Mouse (Mus musculus) heart, embryonic 14.5 days (tissue): ENCODE data around the gene Pithd1. TPM values are rescaled to one million over a fixed set of nuclear protein-coding genes. Genes with fewer than 3 reads are reported as not detected.
"Not testable (repeated sequence)": the region's sequence is repeated elsewhere in the genome, so short reads cannot be mapped to it uniquely, and the experiment has no call there.

Experiments
- ATAC-seq: fragments of 200-750 bp; cut with Nextera tagmentation; 2 replicates; pipeline ENCODE4 v1.8.0; 2017; ENCODE audit warnings: low read depth, moderate TSS enrichment; ENCODE audit not compliant: insufficient number of reproducible peaks, insufficient read depth, low FRiP score
- H3K27ac ChIP-seq, 2 experiments: fragments of 200-500 bp in 1 of 2; fragments of 300-500 bp in 1 of 2; sonication (generic) in 1 of 2; replicated peaks in 1 of 2; 2 replicates each; pipeline ENCODE4 v1.5.1; 2012 to 2014; ENCODE audit warnings: low read depth in 2 of 2, low read length in 2 of 2, control low read depth in 1 of 2, mild to moderate bottlenecking in 1 of 2, mixed read lengths in 1 of 2; ENCODE audit not compliant: control insufficient read depth in 1 of 2, insufficient read depth in 1 of 2
- H3K27me3 ChIP-seq: fragments of 300-500 bp; sonication (generic); 2 replicates; pipeline ENCODE4 v1.6.1; 2014; ENCODE audit warnings: mild to moderate bottlenecking, low read length, control low read depth; ENCODE audit not compliant: control insufficient read depth, insufficient read depth
- H3K36me3 ChIP-seq: fragments of 300-500 bp; sonication (generic); 2 replicates; pipeline ENCODE4 v1.6.1; 2014; ENCODE audit warnings: mild to moderate bottlenecking, control low read depth, low read length, mixed read lengths; ENCODE audit not compliant: control insufficient read depth, insufficient read depth
- H3K4me1 ChIP-seq, 2 experiments: fragments of 200-500 bp in 1 of 2; fragments of 300-500 bp in 1 of 2; sonication (generic) in 1 of 2; 2 replicates each; pipeline ENCODE4 v1.6.1; 2012 to 2014; ENCODE audit warnings: low read length in 2 of 2, control low read depth in 1 of 2, mixed read lengths in 1 of 2; ENCODE audit not compliant: control insufficient read depth in 2 of 2, insufficient read depth in 2 of 2
- H3K4me2 ChIP-seq: fragments of 300-500 bp; sonication (generic); 2 replicates; pipeline ENCODE4 v1.6.1; 2014; ENCODE audit warnings: mild to moderate bottlenecking, low read length
- H3K4me3 ChIP-seq, 2 experiments: fragments of 200-500 bp in 1 of 2; fragments of 300-500 bp in 1 of 2; sonication (generic) in 1 of 2; 2 replicates each; pipeline ENCODE4 v1.5.1; 2012 to 2014; ENCODE audit warnings: low read length in 2 of 2, mild to moderate bottlenecking in 2 of 2, control low read depth in 1 of 2, low read depth in 1 of 2, moderate library complexity in 1 of 2; ENCODE audit not compliant: control insufficient read depth in 1 of 2, insufficient read depth in 1 of 2
- H3K9ac ChIP-seq: fragments of 300-500 bp; sonication (generic); 2 replicates; pipeline ENCODE4 v1.6.1; 2014; ENCODE audit warnings: mild to moderate bottlenecking, low read length
- H3K9me3 ChIP-seq: fragments of 300-500 bp; sonication (generic); 2 replicates; pipeline ENCODE4 v1.6.1; 2016; ENCODE audit warnings: low read length, control low read depth; ENCODE audit not compliant: control insufficient read depth
- WGBS: fragments of 180-500 bp; shearing (Covaris S2); extraction: QIAGEN DNeasy Blood & Tissue Kit; methylation state at CpG from one replicate; pipeline ENCODE4 v1.1.7; 2014; 5-methylcytosine and 5-hydroxymethylcytosine counted together
- polyA plus RNA-seq: library from polyadenylated mRNA; unstranded; fragments of >200 nt; fragmentation: Nextera tagmentation; extraction: Ambion mirVana; gene quantifications from 2 replicates; pipeline ENCODE4 v1.2.1, GENCODE M21; 2014

Pithd1 gene
- polyA plus RNA-seq, 1 experiment from 2014 or later = 40.2 TPM

DNA sequence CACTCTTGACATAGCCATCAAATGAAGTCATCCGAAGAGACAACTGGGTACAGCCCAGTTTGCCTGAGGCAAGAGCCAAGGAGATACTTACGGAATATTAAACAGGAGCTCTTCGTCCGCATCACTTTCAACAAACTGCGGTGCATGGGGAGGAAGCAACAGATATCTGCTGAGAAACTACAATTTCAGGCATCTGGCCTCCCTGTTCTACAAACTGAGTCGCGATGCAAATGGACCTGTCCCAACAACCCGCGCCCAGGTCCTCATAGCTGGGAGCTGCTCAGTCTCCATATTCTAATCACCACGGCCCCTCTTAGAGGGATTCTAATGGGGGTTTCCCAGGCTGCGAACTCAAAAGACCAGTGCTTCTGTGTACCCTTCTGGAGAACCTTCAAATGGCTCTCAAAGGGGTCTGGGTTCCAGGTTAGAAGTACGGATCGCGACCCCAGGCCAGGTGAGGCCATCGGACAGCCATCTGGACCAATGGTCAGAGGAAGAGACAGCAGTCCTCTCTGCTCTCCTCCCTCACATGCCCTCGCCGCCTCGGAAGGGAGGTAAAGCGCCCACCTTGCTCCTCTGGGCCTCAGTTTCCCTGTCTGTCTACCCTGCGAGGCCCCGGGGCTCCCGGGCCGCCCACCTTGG lies 642 bp downstream of the Pithd1 start:
- Histone ChIP-seq H3K9ac (peak overlapping the region; percentile 98), H3K9me3 (no peaks in the 10 kb centered on the region), H3K4me3 (peak overlapping the region; percentile 87 to 99), H3K27me3 (no peaks in the 10 kb centered on the region), H3K4me1 (peaks cover 5 to 10% of the 10 kb centered on the region in 2 experiments), H3K36me3 (peaks cover 34% of the 10 kb centered on the region), H3K4me2 (peak overlapping the region; percentile 91), H3K27ac (peak overlapping the region in 1 of 2 experiments; percentile 63; a peak in 2 of 4 replicates)
- ATAC-seq = no peak
- 8% methylated on average over 23 of the region's 23 CpGs for WGBS

DNA sequence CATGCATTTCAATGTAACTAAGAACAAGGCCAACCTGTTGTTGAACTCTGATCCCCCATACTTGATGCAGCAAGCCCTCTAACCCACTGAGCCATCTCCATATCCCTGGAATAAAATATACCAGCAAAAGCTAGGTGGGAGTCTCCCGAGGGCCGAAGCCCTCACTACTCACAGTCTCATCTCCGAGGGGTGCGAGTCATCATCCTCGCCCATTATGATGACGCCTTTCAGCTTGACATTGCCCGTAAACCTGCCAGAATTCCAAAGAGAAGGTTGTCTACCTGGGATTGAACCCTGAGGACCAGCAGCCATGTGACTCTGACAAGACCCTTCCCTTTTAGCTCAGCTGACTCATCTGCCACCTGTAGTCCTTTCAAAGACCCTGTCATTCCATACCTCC lies 1.3 kb downstream of the Pithd1 start:
- Histone ChIP-seq H3K4me1 (peaks cover 5 to 10% of the 10 kb centered on the region in 2 experiments), H3K27ac (no peak overlapping the region)

DNA sequence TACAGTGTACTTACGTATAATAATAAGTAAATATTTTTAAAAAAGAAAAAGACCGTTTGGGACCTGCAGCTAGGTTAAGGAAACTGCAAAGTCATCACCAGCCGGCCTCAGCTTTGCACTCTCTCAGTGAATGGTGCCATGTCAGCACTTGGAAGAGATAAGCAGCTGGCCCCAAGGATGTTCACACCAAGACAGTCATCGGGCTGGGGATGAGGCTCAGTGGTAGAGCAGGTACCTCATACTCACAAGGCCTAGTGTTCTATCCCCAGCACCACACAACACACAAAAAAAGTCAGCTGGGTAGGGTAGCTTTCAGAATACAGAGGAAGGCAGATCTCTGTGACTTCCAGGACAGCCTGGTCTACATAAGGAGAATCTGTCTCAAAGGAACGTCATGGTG lies 1.9 kb downstream of the Pithd1 start:
- WGBS = 80% methylated on average over 5 of the region's 5 CpGs
- no peak overlapping the region for H3K9ac ChIP-seq
- peaks cover 5 to 10% of the 10 kb centered on the region in 2 experiments for H3K4me1 ChIP-seq
- peaks cover 43% of the 10 kb centered on the region for H3K36me3 ChIP-seq
- H3K4me3 ChIP-seq = no peak overlapping the region
- no peak overlapping the region for H3K4me2 ChIP-seq
- no peak for ATAC-seq
- no peak overlapping the region for H3K27ac ChIP-seq
- no peaks in the 10 kb centered on the region for H3K9me3 ChIP-seq
- no peaks in the 10 kb centered on the region for H3K27me3 ChIP-seq

More for the DNA sequence above, 1.3 kb downstream of the Pithd1 start:
- Histone ChIP-seq H3K36me3 (peaks cover 40% of the 10 kb centered on the region), H3K9me3 (no peaks in the 10 kb centered on the region), H3K27me3 (no peaks in the 10 kb centered on the region), H3K4me3 (peak overlapping the region in 1 of 2 experiments; percentile 99; a peak in 3 of 4 replicates), H3K9ac (peak overlapping the region; percentile 98), H3K4me2 (peak overlapping the region; percentile 91)
- ATAC-seq = no peak
- WGBS = 85% methylated on average over 7 of the region's 7 CpGs

DNA sequence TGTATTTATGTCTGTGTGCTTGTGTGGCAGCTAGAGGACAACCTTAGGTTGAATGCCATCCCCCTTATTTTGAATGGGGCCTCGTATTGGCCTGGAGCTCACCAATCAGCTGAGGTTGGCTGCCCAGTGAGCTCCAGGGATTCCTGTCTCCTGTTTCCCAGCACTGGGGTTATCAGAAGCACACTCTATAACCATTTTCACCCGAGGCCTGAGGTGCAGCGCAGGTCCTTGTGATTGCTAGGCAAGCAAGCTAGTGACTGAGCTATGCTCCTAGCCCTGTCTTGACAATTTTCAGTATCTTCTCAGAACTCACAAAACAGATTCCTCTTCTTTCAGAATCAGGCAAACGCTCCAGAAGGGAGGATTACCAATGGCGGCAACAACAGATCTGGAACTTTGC lies 2.5 kb downstream of the Pithd1 start:
- no peak overlapping the region for H3K4me3 ChIP-seq
- H3K9me3 ChIP-seq = no peaks in the 10 kb centered on the region
- no peaks in the 10 kb centered on the region for H3K27me3 ChIP-seq
- H3K9ac ChIP-seq = no peak overlapping the region
- H3K4me1 ChIP-seq = peaks cover 5 to 10% of the 10 kb centered on the region in 2 experiments
- no peak overlapping the region for H3K4me2 ChIP-seq
- H3K36me3 ChIP-seq = peaks cover 43% of the 10 kb centered on the region
- no peak overlapping the region for H3K27ac ChIP-seq
- WGBS = 75% methylated on average over 5 of the region's 5 CpGs
- ATAC-seq = no peak

DNA sequence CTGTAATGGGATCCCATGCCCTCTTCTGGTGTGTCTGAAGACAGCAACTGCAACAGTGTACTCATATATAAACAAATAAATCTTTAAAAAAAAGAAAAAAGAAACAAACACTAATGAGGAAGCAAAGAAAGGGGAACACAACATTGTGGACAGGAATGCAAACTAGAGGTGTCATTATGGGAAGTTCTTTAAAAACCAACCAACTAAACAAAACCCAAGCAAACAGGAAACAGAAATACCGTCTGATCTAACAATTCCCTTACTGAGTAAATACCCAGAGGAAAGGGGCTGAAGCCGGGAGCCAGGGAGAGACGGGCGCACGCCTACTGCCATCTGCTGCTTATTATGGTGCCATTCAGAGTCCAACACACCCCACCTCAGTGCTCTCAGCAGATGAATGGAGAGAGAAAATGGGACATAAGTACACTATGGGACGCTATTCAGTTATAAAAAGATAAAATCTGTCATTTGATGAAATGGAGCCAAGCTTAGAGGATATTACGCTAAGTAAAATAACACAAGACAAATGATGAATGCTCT lies 5.5 kb downstream of the Pithd1 start:
- no peak overlapping the region for H3K27ac ChIP-seq
- H3K27me3 ChIP-seq = no peaks in the 10 kb centered on the region
- H3K36me3 ChIP-seq = peaks cover 62% of the 10 kb centered on the region
- H3K9ac ChIP-seq = no peak overlapping the region
- H3K4me1 ChIP-seq = peaks cover 5 to 10% of the 10 kb centered on the region in 2 experiments; a peak in 3 of 4 replicates
- H3K4me3 ChIP-seq = no peak overlapping the region
- WGBS = 77% methylated on average over 7 of the region's 7 CpGs
- ATAC-seq = no peak
- no peak overlapping the region for H3K4me2 ChIP-seq
- no peaks in the 10 kb centered on the region for H3K9me3 ChIP-seq

DNA sequence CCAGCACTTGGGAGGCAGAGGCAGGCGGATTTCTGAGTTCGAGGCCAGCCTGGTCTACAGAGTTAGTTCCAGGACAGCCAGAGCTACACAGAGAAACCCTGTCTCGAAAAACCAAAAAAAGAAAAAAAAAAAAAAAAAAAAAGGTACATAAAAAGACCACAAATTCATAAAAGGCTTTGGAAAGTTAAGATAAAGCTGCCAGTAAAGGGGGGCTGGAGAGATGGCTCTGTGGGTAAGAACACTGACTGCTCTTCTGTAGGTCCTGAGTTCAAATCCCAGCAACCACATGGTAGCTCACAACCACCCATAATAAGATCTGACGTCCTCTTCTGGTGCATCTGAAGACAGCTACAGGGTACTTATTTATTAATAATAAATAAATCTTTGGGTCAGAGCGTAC lies 6.8 kb downstream of the Pithd1 start:
- not testable (repeated sequence) for H3K4me3 ChIP-seq, ATAC-seq, H3K27me3 ChIP-seq, H3K4me2 ChIP-seq, H3K4me1 ChIP-seq, H3K27ac ChIP-seq, H3K9ac ChIP-seq, H3K9me3 ChIP-seq
- 96% methylated on average over 5 of the region's 5 CpGs for WGBS
- H3K36me3 ChIP-seq = peaks cover 73% of the 10 kb centered on the region

DNA sequence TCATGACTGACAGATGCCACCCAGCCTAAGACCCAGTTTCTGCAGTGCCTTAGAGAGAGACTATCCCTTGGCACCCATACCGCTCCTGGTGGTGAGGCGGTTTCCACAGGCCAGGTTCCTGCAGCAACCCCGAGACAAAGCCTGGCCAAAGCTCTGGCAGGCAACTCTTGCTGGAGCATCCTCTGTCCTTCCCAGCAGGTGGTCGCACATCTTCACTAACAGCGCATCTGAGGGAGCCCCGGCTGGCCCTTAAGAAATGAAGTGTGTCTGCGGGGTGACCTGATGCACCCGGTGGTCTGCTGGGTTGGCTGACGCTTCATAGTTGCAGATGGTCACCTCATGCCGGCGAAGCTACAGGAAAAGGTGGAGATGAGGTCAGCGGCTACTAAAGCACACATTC lies 10.9 kb downstream of the Pithd1 start:
- Histone ChIP-seq H3K4me1 (peaks cover 8 to 12% of the 10 kb centered on the region in 2 experiments), H3K9me3 (no peaks in the 10 kb centered on the region), H3K27ac (no peak overlapping the region), H3K9ac (no peak overlapping the region), H3K4me2 (no peak overlapping the region), H3K27me3 (no peaks in the 10 kb centered on the region), H3K4me3 (no peak overlapping the region), H3K36me3 (peaks cover 48% of the 10 kb centered on the region)
- no peak for ATAC-seq
- 89% methylated on average over 12 of the region's 12 CpGs for WGBS
